Mouse (Mus musculus) layer of hippocampus, postnatal 14 days (tissue): ENCODE data around the gene Camk1d. TPM values are rescaled to one million over a fixed set of nuclear protein-coding genes. Genes with fewer than 3 reads are reported as not detected.
"Not testable (repeated sequence)": the region's sequence is repeated elsewhere in the genome, so short reads cannot be mapped to it uniquely, and the experiment has no call there.

Source experiments
- DNase-seq, 2 experiments: peaks; one replicate each; pipeline ENCODE4 v3.0.0; 2021 to 2022; ENCODE audit warnings: low spot score in 2 of 2, mixed read lengths in 1 of 2
- total RNA-seq, 2 experiments: library from RNA; stranded (reverse); gene quantifications; 2 replicates each; pipeline ENCODE4 v1.2.3; 2021

The Camk1d gene
- total RNA-seq, 2 experiments from 2014 or later: 146 to 147 TPM

DNA sequence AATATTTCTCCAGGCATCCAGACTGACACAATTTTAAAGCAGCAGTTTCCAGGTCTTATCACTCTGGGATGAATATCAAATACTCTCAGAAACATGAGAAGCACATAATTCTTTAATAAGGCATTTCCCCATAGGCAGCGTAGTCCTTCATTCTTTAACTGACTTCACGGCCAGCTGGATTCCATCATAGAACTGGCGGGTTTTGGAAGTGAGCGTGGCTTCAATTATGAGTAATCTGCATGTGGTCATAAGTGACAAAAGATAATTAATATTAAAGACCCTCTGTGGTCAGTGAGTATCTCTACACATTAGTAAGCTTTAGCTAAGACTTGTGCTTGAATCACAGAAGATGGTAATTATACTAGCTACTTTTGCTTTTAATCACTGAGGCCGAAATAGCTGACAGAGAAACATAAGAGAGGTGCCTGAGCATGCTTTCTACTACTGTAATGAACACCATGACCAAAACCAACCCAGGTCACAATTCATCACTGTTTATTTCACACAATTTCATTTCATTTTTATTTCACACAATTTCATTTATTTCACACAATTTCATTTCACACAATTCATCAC, 293.6 kb downstream of the Camk1d start:
- DNase-seq: no peak

GRCm38 (mm10) chr2:5418802-5419201, 295.5 kb downstream of the Camk1d start:
- DNase-seq: no peak

GRCm38 (mm10) chr2:5417158-5418032, 296.9 kb downstream of the Camk1d start:
- no peak for DNase-seq

- DNase-seq: no peak
Measured at GRCm38 (mm10) chr2:5411774-5412173, 302.5 kb downstream of the Camk1d start.

- no peak for DNase-seq
Measured at GRCm38 (mm10) chr2:5403850-5404249, 310.5 kb downstream of the Camk1d start.

DNA sequence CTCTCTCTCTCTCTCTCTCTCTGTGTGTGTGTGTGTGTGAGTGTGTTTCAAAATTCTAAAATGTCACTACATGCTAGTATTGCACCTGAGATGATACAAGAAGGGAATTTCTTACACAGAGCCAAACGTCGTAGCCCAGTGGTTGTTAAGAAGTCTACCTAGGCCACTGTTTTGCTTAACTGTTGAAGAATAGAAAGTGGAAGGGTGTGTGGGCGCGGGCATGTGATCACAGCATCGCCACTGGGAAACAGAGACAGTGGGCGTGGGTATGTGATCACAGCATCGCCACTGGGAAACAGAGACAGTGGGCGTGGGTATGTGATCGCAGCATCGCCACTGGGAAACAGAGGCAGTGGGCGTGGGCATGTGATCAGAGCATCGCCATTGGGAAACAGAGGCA, 312.3 kb downstream of the Camk1d start:
- no peak for DNase-seq

GRCm38 (mm10) chr2:5398505-5398904, 315.8 kb downstream of the Camk1d start:
- DNase-seq: no peak

GRCm38 (mm10) chr2:5398043-5398442, 316.3 kb downstream of the Camk1d start:
- DNase-seq: no peak

DNA sequence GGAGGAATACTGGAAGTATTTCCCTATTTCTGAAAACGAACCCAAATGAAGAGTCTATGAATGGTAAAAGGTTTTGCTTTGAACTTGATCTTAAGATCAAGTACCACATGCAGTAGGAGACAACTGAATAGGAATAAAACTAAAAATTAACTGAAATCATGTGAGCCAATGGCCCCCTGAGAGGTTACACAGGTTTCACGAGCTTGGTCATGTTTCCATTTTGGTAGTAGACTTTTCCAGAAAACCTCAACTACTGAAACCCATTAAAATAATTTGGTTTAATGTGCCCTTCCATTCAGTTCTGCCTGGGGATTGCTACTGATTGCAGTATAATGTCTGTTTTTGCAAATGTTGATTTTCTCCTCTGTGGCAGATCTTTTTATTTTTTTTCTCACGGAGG, 316.8 kb downstream of the Camk1d start:
- DNase-seq: no peak

DNA sequence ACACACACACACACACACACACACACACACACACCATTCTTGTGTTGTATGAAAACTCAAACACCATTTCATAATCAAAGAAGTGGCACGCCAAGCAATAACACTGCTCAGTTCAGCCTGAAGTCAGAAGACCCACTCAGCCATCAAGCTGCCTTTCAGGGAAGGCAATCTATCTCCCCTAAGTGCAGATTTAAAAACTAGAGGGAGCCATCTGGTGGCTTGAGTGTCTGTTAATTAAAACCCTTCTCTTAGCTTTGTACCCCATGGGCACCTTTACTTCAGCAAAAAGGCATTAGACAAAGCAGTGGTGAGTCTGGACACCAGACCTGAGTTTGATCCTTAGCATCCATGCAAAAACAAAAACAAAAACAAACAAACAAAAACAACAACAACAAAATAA, 317.9 kb downstream of the Camk1d start:
- DNase-seq: no peak

DNA sequence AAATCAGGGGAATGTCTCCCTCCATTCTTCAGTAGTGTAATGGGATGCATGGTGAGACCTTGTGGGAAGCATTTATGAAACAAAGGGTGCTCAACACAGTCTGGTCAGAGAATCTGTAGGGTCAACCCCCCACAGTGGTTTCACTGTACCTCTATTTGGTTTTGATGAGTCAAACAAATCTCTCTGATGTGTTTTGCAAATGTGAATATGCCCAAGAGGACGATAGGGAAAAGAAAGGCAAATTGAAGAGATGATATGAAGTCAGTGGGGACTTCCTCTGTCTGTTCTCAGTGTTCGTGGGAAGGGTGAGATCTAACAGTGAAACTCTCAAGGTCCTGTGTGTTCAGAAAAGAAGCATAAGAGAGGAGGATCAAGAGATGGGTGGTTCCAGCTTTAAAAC, 318.4 kb downstream of the Camk1d start:
- DNase-seq: no peak

GRCm38 (mm10) chr2:5392921-5393320, 321.4 kb downstream of the Camk1d start:
- DNase-seq: no peak

- no peak for DNase-seq
Measured at GRCm38 (mm10) chr2:5392470-5392869, 321.8 kb downstream of the Camk1d start.

DNA sequence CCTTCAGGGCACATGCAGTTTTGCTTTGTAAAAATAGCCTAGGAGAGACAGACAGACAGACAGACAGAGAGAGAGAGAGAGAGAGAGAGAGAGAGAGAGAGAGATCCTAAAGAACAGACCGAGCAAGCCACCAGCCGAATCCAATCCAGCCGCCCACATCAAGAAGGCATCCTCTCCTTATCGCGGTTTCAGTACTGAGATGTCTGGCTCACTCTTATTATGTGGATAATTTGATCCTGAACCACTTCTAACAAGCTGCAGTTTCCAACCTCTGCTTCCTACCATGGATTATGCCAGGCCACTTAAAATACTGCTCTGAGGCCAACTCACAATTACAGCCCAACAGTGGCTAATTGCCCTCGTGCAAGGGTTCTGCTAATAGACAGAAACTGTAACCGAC, 325.9 kb downstream of the Camk1d start:
- no peak for DNase-seq

- no peak for DNase-seq
Measured at GRCm38 (mm10) chr2:5381712-5382710, 332.3 kb downstream of the Camk1d start.

DNA sequence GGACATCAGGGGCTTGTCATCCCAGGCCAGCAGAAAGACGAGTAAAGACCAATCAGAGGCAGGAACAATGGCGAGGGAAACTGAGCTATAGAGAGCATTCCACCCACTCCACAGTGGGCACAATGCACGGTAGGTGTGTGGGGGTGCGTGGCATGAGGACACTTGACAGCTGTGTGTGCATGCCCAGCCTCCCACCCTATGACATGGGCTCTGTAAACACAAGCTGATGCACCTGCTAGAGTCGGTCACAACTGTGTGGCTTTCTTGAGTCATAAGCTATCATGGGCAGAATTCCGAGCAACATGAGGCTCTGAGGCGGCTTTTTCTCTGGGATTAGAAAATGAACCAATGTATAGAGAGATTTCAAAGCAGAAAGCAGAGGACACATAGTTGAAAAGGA, 333.3 kb downstream of the Camk1d start:
- no peak for DNase-seq

GRCm38 (mm10) chr2:5378922-5379321, 335.4 kb downstream of the Camk1d start:
- not testable (repeated sequence) for DNase-seq

DNA sequence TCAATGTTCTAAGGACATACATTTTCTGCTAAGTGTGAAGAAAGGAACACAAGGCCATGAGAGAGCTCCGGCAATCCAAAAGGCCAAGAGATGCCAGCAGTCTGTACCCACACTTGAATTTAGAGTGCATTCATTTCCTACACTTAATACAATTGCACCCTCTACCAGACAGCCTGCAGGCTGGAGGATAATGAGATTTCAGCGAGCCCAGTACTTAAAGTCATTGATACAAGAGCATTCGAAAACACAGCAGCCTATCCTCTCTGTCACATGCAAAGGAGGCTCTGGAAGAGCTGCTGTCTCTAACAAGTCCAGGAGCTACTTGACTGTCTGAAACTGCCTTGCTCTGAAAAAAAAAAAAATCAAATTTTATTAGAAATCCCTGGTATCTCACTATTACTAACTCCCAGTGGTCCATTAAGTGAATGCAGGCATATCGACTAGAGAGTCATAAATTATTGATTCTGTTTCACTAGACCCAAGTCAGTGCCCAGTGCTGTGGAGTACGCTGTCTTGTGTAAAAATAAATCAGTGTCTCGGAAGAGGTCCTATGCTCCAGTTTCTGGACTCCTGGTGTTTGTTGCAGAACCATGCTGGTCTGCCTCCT, 336.1 kb downstream of the Camk1d start:
- no peak for DNase-seq

DNA sequence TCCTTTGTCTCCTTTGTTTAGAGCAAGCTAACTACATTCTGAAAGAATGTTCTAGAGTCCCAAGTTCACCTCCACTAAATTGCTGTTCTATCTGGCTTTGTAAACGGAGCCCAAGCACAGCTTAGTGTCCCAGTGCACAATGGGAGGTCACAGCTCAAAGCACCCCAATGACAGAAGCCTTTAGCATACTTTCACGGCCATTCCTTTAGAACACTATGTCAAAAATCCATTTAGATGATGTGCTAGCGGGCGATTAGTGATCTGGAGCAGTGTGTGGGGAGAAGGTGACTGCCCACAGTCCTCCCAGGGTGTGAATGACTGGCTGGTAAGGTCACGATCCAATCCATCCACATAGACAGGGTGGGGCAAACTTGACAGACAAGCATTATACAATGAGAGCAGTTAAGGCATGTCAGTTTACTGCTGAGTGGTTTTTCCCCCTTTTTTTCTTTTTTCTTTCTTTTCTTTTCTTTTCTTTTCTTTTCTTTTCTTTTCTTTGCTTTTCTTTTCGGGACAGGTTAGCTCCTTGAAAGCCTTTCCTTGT, 341.4 kb downstream of the Camk1d start:
- DNase-seq: no peak

- DNase-seq: no peak
Measured at GRCm38 (mm10) chr2:5371316-5371715, 343.0 kb downstream of the Camk1d start.

DNA sequence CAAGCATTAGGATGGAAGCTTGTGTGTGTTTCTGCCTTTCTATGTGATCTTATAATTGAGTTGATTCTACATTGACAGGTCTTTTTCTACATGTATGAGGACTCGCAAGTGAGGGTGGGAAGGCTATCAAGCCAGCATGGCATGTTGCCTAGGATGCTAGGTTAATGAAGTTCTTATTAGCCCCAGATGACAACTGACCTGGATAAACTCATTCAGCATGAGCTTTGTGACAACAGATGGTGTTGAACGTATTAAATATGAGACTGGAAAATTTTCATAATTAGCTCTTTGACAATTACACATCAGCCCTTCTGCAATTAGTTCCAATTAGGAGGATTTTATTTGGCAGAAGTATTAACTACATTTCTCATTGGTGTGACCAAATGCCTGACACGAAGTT, 343.7 kb downstream of the Camk1d start:
- no peak for DNase-seq
